In genomic region chr1:133382008-133382407, GRCm38 (mm10) we compare ENCODE assay signal across 8 mouse cellular contexts. TPM values are rescaled to one million over a fixed set of nuclear protein-coding genes. Genes with fewer than 3 reads are reported as not detected.
DNase-seq lines count a peak whose midpoint lies in the region; ATAC-seq and TF ChIP-seq lines count a peak whose summit lies in the region.

No protein-coding gene starts in this region.

- peaks cover 41% of the 10 kb centered on the region for H3K36me3 ChIP-seq in kidney, embryonic 16.5 days (ENCODE audit: insufficient read depth, low read length)
- peaks cover 40% of the 10 kb centered on the region for H3K36me3 ChIP-seq in midbrain, embryonic 12.5 days

- no peaks in the 10 kb centered on the region for H3K9me3 ChIP-seq in kidney, embryonic 16.5 days (ENCODE audit: low read length)
- H3K9me3 ChIP-seq in midbrain, embryonic 12.5 days = no peaks in the 10 kb centered on the region

- no peak for TF ChIP-seq POLR2A in lung, adult 2 months (IDR thresholded peaks at IDR 0.05; ENCODE audit: borderline replicate concordance, extremely low read depth, low read depth, low read length)

- ATAC-seq in kidney, embryonic 16.5 days (ENCODE audit: low FRiP score, low TSS enrichment) = 0 out of 2 replicates have a peak, but pooled peaks have one; percentile 2
- peak; percentile 36 for ATAC-seq in midbrain, embryonic 12.5 days (ENCODE audit: low FRiP score, low read depth)

- no peak overlapping the region for H3K4me3 ChIP-seq in lung, adult 2 months (replicated peaks; ENCODE audit: extremely low read depth, low read depth, low read length)
- no peak overlapping the region for H3K4me3 ChIP-seq in kidney, embryonic 16.5 days (ENCODE audit: low read length)
- H3K4me3 ChIP-seq in midbrain, embryonic 12.5 days = no peak overlapping the region

- H3K27me3 ChIP-seq in kidney, embryonic 16.5 days (ENCODE audit: insufficient read depth, low read length) = no peaks in the 10 kb centered on the region
- H3K27me3 ChIP-seq in midbrain, embryonic 12.5 days = no peaks in the 10 kb centered on the region

- no peak overlapping the region for H3K4me2 ChIP-seq in kidney, embryonic 16.5 days (replicated peaks; ENCODE audit: low read depth, low read length)
- H3K4me2 ChIP-seq in midbrain, embryonic 12.5 days (replicated peaks) = no peak overlapping the region

- no peak overlapping the region for H3K9ac ChIP-seq in kidney, embryonic 16.5 days (replicated peaks; ENCODE audit: low read length)
- no peak overlapping the region for H3K9ac ChIP-seq in midbrain, embryonic 12.5 days (replicated peaks)

- DNase-seq in lung, adult 2 months = no peak
- no peak for DNase-seq in lung, postnatal 25 days (ENCODE audit: low spot score)
- peak; percentile 66 for DNase-seq in adrenal gland, postnatal 25 days
- DNase-seq in forelimb bud, embryonic 11.5 days (ENCODE audit: low read depth, low spot score) = peak; percentile 85
- DNase-seq in ovary, adult 18-20 months (ENCODE audit: low spot score) = no peak
- DNase-seq in layer of hippocampus, adult 8-10 months (ENCODE audit: low spot score in 2 of 2) = no peak

- 10% methylated on average over 9 of the region's 9 CpGs for WGBS in lung, adult 2 months
- WGBS in kidney, embryonic 16.5 days = 9% methylated on average over 9 of the region's 9 CpGs
- 7% methylated on average over 9 of the region's 9 CpGs for WGBS in midbrain, embryonic 12.5 days

- TF ChIP-seq CTCF in lung, adult 2 months (IDR thresholded peaks at IDR 0.05; ENCODE audit: insufficient read depth, low read length) = peak; percentile 84

- H3K4me1 ChIP-seq in lung, adult 2 months (ENCODE audit: control insufficient read depth, insufficient read depth, low read length) = peaks cover 14% of the 10 kb centered on the region
- peaks cover 26% of the 10 kb centered on the region for H3K4me1 ChIP-seq in kidney, embryonic 16.5 days (ENCODE audit: insufficient read depth, low read length)
- H3K4me1 ChIP-seq in midbrain, embryonic 12.5 days = peaks cover 33% of the 10 kb centered on the region

- peak overlapping the region; percentile 45; the same call in 1 of the 2 replicates for H3K27ac ChIP-seq in kidney, embryonic 16.5 days (ENCODE audit: low read length)
- H3K27ac ChIP-seq in midbrain, embryonic 12.5 days (replicated peaks) = peak overlapping the region; percentile 79

RNA-seq across cellular contexts. Expression of gene Etnk2, which starts 18.6 kb away (rescaled TPM):
- 0.59 and 0.93 TPM in 2 replicates for polyA plus RNA-seq in lung, adult 2 months (2012; rRNA removed)
- 5.9 and 6.3 TPM in 2 replicates for total RNA-seq in adrenal gland, postnatal 25 days (2021)
- 3.9 and 4.9 TPM in 2 replicates for polyA plus RNA-seq in kidney, embryonic 16.5 days (2015; fragmentation: Nextera tagmentation; extraction: Ambion mirVana)
- polyA plus RNA-seq in midbrain, embryonic 12.5 days (2016; fragmentation: Nextera tagmentation; extraction: Ambion mirVana) = 3.8 and 3.9 TPM in 2 replicates
- 1 to 10 TPM; 2.0 to 3.3 (median 2.5) TPM for total RNA-seq in layer of hippocampus, adult 8-10 months (2022)

RNA-seq across cellular contexts. Expression of gene Ren1, which starts 31.7 kb away (rescaled TPM):
- polyA plus RNA-seq in lung, adult 2 months (2012; rRNA removed) = 0.07 TPM in 2 replicates
- total RNA-seq in adrenal gland, postnatal 25 days (2021) = 3.9 and 6.0 TPM in 2 replicates
- 412 and 490 TPM in 2 replicates for polyA plus RNA-seq in kidney, embryonic 16.5 days (2015; fragmentation: Nextera tagmentation; extraction: Ambion mirVana)
- not detected in 2 replicates for polyA plus RNA-seq in midbrain, embryonic 12.5 days (2016; fragmentation: Nextera tagmentation; extraction: Ambion mirVana)
- not detected for total RNA-seq in layer of hippocampus, adult 8-10 months (2022)

RNA-seq across cellular contexts. Expression of gene Sox13, which starts 42.2 kb away (rescaled TPM):
- polyA plus RNA-seq in lung, adult 2 months (2012; rRNA removed) = 134 and 144 TPM in 2 replicates
- 20.0 and 21.3 TPM in 2 replicates for total RNA-seq in adrenal gland, postnatal 25 days (2021)
- polyA plus RNA-seq in kidney, embryonic 16.5 days (2015; fragmentation: Nextera tagmentation; extraction: Ambion mirVana) = 11.5 and 12.8 TPM in 2 replicates
- polyA plus RNA-seq in midbrain, embryonic 12.5 days (2016; fragmentation: Nextera tagmentation; extraction: Ambion mirVana) = 31.0 and 33.6 TPM in 2 replicates
- total RNA-seq in layer of hippocampus, adult 8-10 months (2022) = 10 to 100 TPM in 1 of 4 experiments, 1 to 10 TPM in 3; 9.3 to 13.7 (median 9.4) TPM

Comparison
In these comparisons a context has a peak if more than half of its experiments do, and no peak if none do; other contexts are left out.
1. DNase-seq: peak in adrenal gland, postnatal 25 days (single experiment) and forelimb bud, embryonic 11.5 days (single experiment); none in lung, adult 2 months (single experiment), lung, postnatal 25 days (single experiment), ovary, adult 18-20 months (single experiment) and layer of hippocampus, adult 8-10 months (0 of 2).
2. RNA of gene Ren1, which starts 31.7 kb away (polyA plus RNA-seq): 412 to 490 TPM in kidney, embryonic 16.5 days; 0.07 TPM in lung, adult 2 months and not detected in midbrain, embryonic 12.5 days; every median in the first group is over 100 times any median in the second.